Mouse (Mus musculus) ES-CJ7 (cell line): ENCODE data around the gene Slc22a6.
A peak's percentile ranks its signal among the peaks of the same experiment; 100 is the strongest.

Experiments
- DNase-seq: peaks from one replicate; pipeline ENCODE4 v3.0.0; 2011; ENCODE audit warnings: low read depth, low spot score

The Slc22a6 gene

DNA sequence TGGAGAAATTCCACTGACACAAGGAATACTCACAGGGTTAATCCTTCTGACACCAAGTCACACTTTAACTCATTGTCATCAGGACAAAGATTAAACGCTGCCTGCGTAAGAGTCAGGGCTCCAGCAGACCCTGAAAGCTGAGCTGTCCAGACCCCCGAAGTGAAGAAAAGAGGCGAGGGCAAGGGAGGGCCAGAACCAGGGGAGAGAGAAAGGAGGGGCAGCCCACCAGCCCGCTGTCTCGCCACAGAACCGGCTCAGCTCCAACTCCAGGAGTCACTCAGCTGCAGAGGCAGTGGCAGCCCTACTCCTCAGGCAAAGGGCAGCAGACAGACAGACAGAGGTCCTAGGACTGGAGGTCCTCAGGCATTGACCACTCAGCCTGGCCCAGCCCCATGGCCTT lies at the start of gene Slc22a6:
Gene Slc22a6 (plus strand): TSS at position 136 of the 400 bp plus-strand sequence.
- DNase-seq, result no peak

DNA sequence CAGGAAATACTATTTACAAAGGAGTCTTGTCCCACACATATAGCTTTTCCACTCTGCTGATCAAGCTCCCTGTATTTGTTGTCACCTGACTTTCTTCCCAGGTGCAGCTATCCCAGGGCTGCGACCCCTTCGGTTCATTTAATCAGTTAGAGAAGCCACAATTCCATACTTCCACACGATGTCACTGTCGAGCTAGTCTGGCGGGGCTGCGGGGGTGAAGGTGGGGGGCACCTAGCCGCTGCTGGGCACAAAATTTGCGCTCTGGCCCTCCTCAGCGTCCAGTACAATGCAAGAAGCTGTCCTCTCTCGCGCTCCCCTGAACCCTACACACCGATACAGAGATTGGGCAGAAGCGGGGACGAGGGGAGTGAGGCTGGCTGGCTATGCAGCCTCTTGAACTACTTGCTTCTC lies 48.4 kb upstream of the Slc22a6 start:
- peak; percentile 56 for DNase-seq

DNA sequence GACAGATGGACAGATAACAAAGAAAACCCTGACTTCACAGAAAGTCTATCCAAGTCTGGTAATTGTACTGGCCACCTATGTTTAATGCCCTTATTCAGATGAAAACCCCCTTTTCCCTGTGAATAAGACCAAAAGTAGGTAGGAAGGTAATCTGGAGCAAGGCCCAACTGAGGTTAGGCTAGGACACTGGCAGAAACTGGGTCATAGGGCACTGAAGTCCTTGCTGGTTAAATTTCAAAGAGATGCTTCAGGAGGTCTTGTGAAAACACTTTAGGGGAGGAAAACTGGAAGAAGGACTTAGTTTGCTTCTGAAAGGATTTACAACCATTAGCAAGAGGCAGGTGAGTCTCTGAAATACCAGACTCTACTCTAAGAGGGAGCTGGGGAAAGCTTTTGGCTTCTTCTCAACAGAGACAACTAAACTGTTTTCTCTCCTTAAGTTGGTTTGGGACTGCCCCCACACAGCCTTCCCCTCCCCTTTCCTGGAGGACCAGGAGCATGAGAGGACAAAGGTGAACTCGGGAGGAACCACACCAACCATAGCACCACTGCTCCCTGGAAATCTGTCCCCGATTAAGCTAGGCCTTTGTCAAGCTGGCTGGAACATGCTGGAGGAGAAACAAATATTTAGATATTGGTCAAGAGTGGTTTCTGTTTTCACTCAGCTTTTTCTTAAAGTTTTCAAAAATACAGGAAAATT lies 47.3 kb upstream of the Slc22a6 start:
- DNase-seq, result no peak

DNA sequence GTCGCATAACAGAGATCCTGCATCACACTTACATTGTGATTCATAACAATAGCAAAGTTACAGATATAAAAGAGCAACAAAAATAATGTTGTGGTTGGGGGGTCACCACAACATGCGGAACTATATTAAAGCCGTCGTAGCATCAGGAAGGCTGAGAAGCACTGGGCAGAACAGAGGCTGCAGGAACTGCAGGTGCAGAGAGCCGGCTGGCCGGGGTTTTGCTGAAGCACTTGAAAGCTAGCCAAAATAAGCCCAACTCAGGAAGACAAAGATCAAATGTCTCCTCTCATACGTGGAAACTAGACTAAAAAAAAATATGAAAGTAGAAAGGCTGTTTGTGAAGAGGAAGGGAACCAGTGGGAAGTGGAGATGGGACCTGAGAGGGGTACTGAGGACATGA lies 46.1 kb upstream of the Slc22a6 start:
- no peak for DNase-seq

DNA sequence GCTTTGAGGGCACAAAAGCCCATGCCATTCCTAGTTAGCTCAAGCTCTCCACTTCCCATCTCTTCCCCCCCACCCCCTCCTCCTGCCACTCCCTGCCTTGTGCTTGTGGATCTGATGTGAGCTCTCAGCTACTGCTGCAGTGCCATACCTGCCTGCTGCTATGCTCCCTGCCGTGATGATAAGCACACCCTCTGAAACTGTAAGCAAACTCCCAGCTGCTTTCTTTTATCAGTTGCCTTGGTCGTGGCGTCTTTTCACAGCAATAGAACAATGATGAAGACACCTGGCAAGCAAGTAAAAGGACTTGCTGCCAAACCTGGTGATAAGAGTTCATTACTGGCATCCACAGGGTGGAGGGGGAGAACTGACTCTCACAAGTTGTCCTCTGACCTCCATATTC lies 45.4 kb upstream of the Slc22a6 start:
- DNase-seq, result no peak

DNA sequence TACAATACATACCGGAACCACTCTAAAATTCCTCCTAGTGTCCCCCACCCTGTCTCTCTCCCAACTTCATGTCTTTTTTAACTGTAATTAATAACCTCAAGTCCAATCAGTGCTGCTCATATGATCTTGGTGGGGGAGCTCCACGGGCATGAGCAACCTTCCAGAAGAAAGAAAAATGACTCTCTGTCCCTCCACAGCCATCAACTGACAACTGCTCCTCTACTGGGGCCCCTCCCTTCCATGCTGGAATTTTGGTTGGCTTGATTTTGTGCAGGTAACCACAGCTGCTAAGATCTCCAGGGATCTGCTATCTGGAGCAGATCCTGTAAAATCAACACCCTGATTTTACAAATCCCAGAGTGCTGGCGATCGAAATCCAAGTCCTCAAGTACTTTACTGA lies 40.4 kb upstream of the Slc22a6 start:
- DNase-seq, result no peak

DNA sequence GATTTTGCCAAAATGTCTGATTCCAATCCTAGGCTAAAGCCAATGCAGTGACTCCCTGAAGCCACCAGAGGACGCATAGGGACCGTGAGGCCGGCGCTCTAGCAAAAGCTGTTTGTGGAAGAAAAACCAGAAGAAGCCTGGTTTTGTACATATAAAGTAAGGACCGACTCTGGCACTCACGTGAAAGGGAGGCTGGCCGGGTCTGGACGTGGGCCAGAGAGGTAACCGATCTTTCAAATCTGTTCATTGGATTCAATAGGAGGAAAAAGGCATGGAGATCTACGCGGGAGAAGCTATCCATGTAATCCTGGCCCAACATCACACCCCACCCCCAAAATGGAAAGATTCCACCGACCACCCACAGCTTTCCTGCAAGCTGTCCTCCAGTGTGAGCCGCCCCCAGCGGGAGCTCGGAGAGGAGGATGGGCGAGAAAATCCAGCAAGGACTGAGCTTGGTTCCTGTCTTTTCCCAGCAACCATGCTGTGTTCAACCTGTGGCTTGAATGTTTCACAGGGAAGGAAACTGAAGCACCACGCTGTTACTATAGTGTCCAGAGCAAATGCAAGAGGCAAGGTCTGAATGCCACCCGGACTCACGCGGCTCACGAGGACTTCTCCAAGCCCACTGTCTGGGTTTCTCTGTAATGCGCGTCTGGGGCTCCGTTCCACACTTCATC lies 39.4 kb upstream of the Slc22a6 start:
- DNase-seq, result peak; percentile 80

DNA sequence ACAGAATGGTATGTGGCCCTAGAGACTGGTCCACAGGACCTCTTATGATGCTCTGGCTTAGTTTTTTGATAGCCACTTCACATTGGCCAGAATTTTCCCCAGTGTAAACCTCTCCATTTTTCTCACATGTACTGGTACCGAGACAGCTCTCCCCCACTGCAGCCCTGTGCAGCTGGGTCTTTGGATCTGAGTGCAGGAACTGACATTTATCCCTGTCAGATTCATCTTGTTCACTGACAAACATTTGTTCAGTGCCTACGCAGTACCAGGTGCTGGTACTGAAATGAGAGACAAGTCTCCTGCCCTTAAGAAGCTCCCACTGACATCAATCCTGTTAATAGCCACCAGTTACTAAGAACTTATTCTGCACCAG lies 38.9 kb upstream of the Slc22a6 start:
- no peak for DNase-seq

DNA sequence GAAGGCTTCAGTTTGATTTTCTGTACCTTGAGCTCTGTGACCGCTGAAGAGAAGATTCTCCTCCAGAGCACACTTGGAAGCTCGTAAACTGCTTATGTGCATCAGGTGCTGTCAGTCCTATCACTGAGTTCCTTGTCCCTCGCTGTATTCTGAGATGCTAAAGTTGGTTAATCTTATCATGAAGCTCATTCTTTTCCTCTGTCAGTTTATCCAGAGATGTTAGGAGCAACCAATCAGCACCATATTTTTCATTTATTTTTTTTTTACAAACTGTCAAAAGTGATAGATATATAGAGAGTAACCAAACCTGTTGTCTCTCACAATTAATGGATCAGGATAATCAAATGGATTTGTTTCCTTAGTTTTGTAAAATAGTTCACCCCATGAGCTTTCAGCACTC lies 32.5 kb upstream of the Slc22a6 start:
- DNase-seq, result no peak

DNA sequence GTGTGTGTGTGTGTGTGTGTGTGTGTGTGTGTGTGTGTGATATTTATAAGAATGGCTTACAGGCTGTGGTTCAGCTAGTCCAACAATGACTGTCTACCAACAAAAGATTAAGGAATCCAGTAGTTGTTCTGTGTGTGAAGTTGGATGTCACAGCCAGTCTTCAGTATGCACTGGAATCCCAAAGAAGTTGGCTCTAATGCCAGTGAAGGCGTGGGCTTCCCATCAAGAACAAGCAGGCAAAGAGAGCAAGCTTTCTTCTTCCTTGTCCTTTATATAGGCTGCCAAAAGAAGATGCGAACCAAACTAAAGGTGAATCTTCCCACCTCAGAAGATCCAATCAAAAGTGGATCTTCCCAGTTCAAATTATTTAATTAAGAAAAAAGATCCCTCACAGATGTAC lies 31.9 kb upstream of the Slc22a6 start:
- DNase-seq, result no peak

DNA sequence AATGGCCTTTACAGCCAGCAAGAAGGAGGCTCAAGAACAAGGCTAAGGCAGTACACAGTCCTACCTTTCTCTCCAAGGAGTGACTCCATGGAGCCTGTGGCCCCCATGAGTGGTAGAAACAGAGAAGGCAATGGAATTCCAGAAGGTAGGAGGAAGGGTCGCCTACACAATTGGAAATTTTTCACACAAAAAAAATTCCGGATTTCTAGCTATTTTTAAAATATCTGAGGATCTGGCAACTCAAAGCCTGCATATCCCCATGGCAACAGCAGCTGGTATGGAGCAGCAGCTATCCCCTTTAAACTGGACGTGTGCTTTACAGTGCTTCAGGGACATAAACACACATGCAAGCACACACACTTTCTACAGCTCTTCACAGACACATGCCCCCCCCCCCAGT lies 31.5 kb upstream of the Slc22a6 start:
- no peak for DNase-seq

DNA sequence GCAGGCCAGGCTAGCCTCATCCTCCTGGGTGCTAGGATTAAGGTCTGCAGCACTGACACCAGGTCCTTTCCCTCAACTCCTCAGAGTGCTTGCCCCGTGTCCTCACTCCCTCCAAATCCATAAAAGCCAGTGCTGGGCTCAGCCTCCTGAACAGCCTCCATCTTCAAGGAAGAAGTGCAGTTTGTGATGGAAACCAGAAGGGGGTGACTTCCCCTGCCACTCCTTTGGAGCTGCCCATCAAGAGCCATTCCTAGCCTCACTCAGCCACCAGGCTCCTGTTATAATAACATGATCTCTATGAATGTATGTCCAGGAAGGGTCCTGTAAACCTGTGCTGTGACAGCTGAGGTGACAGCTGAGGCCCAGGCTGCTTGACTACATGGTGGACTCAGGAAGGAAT lies 30.5 kb upstream of the Slc22a6 start:
- no peak for DNase-seq

DNA sequence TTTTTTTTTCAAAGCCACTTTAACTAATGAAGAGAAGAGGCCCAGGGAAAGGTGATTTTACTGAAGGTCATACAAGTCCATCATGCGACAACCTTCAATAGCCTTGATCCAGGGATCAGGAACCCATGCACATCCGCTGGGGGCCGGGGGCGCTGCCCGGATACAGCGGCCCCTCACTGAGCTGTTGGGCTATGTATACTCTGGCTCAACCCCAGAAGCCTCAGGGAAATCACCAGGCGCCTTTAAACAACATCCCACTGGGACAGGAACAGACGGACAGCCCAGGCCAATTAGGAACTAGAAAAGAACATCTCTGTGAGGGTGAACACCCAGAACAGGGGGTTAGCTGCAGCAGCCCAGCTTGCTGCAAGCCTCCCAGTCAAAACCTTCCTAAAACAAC lies 26.9 kb upstream of the Slc22a6 start, which contains the start of gene Slc22a8:
Gene Slc22a8 (plus strand): TSS at position 301 of the 400 bp plus-strand sequence.
- DNase-seq, result no peak

DNA sequence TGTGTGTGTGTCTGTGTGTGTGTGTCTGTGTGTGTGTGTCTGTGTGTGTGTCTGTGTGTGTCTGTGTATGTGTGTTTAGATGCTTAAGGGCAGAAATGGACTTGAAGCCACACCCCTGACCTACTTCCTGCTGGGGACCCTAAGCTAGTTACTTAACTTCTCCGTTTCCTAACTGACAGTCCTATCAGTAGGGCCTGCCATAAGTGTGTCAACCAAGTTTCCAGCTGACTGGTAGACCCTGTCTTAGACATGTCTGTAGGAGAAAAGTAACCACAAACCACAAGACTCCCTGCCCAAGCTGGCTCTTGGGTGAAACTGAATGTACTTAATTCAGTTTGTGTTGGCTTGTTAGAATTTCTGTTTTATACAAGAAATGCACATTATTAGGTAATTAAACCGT lies 25.7 kb upstream of the Slc22a6 start:
- no peak for DNase-seq

DNA sequence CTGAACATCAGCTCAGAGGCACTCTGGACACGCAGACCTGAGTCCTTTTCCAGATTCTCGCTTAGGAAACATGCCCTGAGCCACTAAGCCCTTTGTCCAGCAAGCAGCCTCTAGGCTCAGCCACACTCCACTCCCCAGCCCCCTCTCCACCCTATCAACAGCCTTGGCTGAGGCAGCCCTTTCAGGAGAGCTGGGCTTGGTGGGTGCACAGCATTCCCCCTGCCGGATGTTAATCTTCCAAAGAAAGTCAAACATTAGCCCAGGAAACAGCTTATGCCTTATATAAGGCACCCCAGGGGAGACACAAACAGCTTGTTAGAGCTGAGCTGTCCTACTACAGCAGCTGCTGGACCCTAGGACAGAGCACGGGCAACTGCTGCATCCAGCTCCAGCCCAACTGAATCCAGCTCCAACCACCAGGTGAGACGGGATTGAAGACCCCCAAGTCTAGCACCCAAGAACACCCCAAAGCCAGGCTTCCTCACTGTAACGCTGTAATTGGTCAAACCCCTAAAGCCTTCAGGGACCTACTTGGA lies 24.9 kb upstream of the Slc22a6 start:
- no peak for DNase-seq

DNA sequence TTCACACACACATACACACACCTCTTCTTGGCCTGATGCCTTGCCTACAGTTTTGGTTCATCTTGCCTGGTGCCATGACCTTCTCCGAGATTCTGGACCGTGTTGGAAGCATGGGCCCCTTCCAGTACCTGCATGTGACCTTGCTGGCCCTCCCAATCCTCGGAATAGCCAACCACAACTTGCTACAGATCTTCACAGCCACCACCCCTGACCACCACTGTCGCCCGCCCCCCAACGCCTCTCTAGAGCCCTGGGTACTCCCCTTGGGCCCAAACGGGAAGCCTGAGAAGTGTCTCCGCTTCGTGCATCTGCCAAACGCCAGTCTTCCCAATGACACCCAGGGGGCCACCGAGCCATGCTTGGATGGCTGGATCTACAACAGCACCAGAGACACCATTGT lies 24.0 kb upstream of the Slc22a6 start:
- DNase-seq, result no peak

DNA sequence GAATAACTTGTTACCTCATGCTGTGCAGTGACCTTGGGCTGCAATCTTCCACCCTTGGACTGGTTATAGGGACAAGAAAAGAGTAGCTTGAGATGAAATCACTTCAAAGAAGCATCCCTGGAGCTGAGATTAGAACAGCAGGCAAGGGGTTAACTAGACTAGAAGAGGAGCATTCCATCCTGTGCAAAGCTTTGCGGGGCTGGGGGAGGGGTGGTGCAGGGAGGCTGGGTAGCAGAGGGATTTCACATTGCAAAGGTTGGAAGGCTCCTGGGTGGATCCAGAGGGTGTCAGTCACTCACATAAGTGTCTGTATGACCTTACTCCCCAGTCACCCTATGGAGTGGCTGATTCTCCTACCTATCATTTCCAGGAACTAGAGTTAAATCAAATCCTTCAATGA lies 23.3 kb upstream of the Slc22a6 start:
- peak; percentile 23 for DNase-seq

DNA sequence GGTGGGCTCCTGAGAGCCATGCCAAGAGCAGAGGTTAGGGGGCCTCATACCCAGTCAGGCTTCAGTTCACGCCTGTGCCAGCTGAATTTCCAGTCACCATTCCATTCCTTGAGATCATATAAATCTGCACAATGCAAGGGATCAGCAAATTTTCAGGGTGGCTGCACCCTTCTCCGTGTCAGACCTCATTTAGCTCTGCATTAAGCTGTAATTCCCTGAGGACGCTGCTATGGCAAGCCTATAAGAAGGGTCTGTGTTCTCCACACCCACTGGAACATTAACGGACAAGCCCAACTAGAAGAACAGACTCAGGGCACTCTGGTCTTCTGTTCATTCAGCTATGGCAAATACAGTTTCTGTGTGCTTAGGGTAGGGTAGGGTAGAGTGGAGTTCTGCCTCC lies 20.6 kb upstream of the Slc22a6 start:
- DNase-seq, result no peak

DNA sequence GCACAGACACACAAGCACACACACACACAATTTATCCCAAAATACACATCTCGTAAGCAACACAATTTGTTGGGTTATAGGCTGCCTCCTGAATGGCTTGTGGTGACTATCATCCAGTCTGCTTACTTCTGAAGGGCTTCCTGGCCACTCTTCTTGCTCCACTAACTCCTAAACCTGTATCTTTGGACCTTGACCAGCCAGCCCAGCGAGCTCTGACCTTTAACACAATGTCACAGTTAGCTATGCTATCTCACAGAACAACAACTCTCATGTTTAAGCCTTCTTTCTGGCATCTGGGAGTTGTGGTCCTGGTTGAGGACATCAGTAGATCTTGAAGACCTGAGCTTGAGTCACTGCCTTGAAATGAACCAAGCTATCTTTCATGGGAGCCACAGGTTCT lies 18.6 kb upstream of the Slc22a6 start:
- DNase-seq, result no peak

DNA sequence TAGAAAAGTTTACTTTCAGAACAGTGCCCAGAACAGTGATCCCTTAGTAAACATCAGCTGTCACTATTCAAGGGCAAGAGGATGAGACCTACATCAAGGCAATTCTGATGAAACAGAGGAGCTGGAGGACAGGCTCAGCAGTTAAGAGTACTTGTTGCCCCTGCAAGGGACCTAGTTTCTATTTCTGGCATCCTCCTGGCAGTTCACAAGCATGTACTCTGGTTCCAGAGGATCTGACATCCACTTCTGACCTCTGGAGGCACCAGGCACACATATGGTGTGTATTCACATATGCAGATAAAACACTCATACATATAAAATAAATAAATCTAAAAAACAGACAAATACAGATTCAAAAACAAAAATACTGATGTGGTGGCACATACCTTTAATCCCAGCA lies 15.9 kb upstream of the Slc22a6 start:
- DNase-seq, result no peak

DNA sequence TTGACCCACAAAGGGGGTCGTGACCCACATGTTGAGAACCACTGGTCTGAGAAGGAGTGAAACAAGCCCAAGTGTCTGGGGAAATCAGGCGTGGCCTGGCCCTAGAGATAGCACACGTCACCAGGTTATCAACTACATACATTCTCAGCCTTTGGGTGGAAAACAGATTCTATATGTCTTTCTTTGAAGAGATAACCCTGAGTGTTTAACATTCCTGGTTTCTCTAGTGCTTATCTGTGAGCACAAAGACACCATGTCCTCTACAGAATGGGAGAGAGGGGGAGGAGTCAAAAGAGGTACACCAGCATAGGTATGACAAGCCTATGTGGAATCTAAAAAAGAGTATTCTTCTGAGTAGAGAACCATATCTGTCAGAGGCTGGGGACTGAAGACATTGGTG lies 14.9 kb upstream of the Slc22a6 start:
- DNase-seq, result no peak

DNA sequence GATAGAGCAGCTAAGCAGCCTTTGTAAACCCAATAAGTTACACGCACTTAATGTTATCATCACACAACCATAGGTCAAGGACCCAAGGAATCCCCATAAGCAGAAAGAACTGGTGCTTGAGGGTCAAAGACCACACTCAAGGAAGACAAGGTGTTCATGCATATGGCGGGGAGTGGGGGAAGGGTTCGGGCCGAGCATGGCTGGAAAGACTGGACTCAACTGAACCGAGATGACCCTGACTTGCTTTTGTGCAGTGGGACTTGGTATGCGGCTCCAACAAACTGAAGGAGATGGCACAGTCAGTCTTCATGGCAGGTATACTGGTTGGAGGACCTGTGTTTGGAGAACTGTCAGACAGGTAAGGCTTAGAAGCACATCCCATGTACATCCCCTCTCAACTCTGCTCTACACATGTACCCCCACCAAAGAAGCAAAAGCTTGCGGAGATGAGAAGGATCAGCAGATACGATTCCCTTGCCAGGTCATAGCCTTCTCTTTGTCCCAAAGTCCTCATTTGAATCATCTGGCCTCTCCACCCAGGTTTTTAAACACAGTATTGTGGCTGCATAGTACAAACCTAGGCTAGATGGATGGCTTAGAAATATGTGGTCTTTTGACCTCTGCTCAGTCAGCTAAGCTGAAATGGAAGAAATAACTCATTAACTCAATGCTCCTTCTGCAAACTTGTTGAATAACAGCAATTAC lies 13.2 kb upstream of the Slc22a6 start:
- no peak for DNase-seq

DNA sequence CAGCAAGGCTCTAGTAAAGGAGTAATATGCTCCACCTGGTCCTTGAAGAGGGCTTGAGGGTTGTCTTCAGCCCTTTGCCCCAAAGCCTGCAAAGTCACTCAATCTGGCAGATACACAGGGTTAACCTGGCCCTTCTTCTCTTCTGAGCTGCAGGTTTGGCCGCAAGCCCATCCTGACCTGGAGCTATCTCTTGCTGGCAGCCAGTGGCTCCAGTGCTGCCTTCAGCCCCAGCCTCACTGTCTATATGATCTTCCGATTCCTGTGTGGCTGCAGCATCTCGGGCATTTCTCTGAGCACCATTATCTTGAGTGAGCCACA lies 12.6 kb upstream of the Slc22a6 start:
- DNase-seq, result no peak
